Mouse (Mus musculus): ENCODE results near the gene Gstt1. TPM values are rescaled to one million over a fixed set of nuclear protein-coding genes. Genes with fewer than 3 reads are reported as not detected.

The Gstt1 gene
- polyA plus RNA-seq, 1 experiment from 2014 or later = 9.8 TPM

GRCm38 (mm10) chr10:75763682-75764518 is 34.5 kb downstream of the Gstt1 start, which contains the start of gene Cabin1:
Gene Cabin1, minus strand, starts transcription at chr10:75764341.
- under 1% methylated on average over 59 of the region's 61 CpGs for WGBS
- Histone ChIP-seq H3K4me1 (ENCODE audit: control insufficient read depth, insufficient read depth, low read length) (peaks cover 10% of the 10 kb centered on the region), H3K4me3 (replicated peaks; ENCODE audit: low read depth, low read length) (peak within 1 kb of the TSS; percentile 86), H3K27ac (replicated peaks; ENCODE audit: low read depth, low read length) (peak within 1 kb of the TSS; percentile 72), H3K27me3 (ENCODE audit: control insufficient read depth, insufficient read depth, low read length) (no peaks in the 10 kb centered on the region), H3K4me2 (ENCODE audit: low read length) (peak within 1 kb of the TSS; percentile 87), H3K36me3 (ENCODE audit: control insufficient read depth, insufficient read depth, low read length) (no peaks in the 10 kb centered on the region), H3K9ac (replicated peaks; ENCODE audit: low read length) (peak within 1 kb of the TSS; percentile 81), H3K9me3 (ENCODE audit: control insufficient read depth, low read length) (no peaks in the 10 kb centered on the region)
- DNase-seq (peak; percentile 99), ATAC-seq (ENCODE audit: low FRiP score, low TSS enrichment) (peak; percentile 97)

GRCm38 (mm10) chr10:75762413-75762812 is 36.0 kb downstream of the Gstt1 start:
- Histone ChIP-seq H3K36me3 (ENCODE audit: control insufficient read depth, insufficient read depth, low read length) (0 out of 2 replicates have a peak, but pooled peaks cover 3% of the 10 kb centered on the region), H3K9me3 (ENCODE audit: control insufficient read depth, low read length) (no peaks in the 10 kb centered on the region), H3K9ac (replicated peaks; ENCODE audit: low read length) (peak overlapping the region; percentile 26; the same call in 1 of the 2 replicates), H3K27me3 (ENCODE audit: control insufficient read depth, insufficient read depth, low read length) (no peaks in the 10 kb centered on the region), H3K27ac (replicated peaks; ENCODE audit: low read depth, low read length) (no peak overlapping the region), H3K4me2 (ENCODE audit: low read length) (peak overlapping the region; percentile 87; the same call in 1 of the 2 replicates), H3K4me3 (replicated peaks; ENCODE audit: low read depth, low read length) (no peak overlapping the region), H3K4me1 (ENCODE audit: control insufficient read depth, insufficient read depth, low read length) (peaks cover 10% of the 10 kb centered on the region)
- DNase-seq = no peak
- ATAC-seq (ENCODE audit: low FRiP score, low TSS enrichment) = no peak
- WGBS = over 99% methylated on average over 3 of the region's 3 CpGs

GRCm38 (mm10) chr10:75760311-75760710 is 38.1 kb downstream of the Gstt1 start:
- no peak overlapping the region for H3K4me3 ChIP-seq (replicated peaks; ENCODE audit: low read depth, low read length)
- 98% methylated on average over 3 of the region's 3 CpGs for WGBS
- H3K9me3 ChIP-seq (ENCODE audit: control insufficient read depth, low read length) = no peaks in the 10 kb centered on the region
- H3K36me3 ChIP-seq (ENCODE audit: control insufficient read depth, insufficient read depth, low read length) = peaks cover 4% of the 10 kb centered on the region; the same call in 1 of the 2 replicates
- DNase-seq = no peak
- H3K9ac ChIP-seq (replicated peaks; ENCODE audit: low read length) = no peak overlapping the region
- no peaks in the 10 kb centered on the region for H3K27me3 ChIP-seq (ENCODE audit: control insufficient read depth, insufficient read depth, low read length)
- no peak overlapping the region for H3K4me2 ChIP-seq (ENCODE audit: low read length)
- no peak for ATAC-seq (ENCODE audit: low FRiP score, low TSS enrichment)
- H3K27ac ChIP-seq (replicated peaks; ENCODE audit: low read depth, low read length) = no peak overlapping the region
- peaks cover 10% of the 10 kb centered on the region for H3K4me1 ChIP-seq (ENCODE audit: control insufficient read depth, insufficient read depth, low read length)

- 97% methylated on average over 11 of the region's 11 CpGs for WGBS
- Histone ChIP-seq H3K27me3 (ENCODE audit: control insufficient read depth, insufficient read depth, low read length) (no peaks in the 10 kb centered on the region), H3K36me3 (ENCODE audit: control insufficient read depth, insufficient read depth, low read length) (peaks cover 40% of the 10 kb centered on the region), H3K4me1 (ENCODE audit: control insufficient read depth, insufficient read depth, low read length) (no peaks in the 10 kb centered on the region), H3K9ac (replicated peaks; ENCODE audit: low read length) (no peak overlapping the region), H3K4me3 (replicated peaks; ENCODE audit: low read depth, low read length) (no peak overlapping the region), H3K9me3 (ENCODE audit: control insufficient read depth, low read length) (no peaks in the 10 kb centered on the region), H3K4me2 (ENCODE audit: low read length) (no peak overlapping the region), H3K27ac (replicated peaks; ENCODE audit: low read depth, low read length) (no peak overlapping the region)
- DNase-seq (no peak), ATAC-seq (ENCODE audit: low FRiP score, low TSS enrichment) (no peak)
Observed at GRCm38 (mm10) chr10:75756719-75757118, 41.7 kb downstream of the Gstt1 start.

GRCm38 (mm10) chr10:75744017-75744416 is 54.4 kb downstream of the Gstt1 start:
- Histone ChIP-seq H3K9ac (replicated peaks; ENCODE audit: low read length) (no peak overlapping the region), H3K27ac (replicated peaks; ENCODE audit: low read depth, low read length) (no peak overlapping the region), H3K27me3 (ENCODE audit: control insufficient read depth, insufficient read depth, low read length) (no peaks in the 10 kb centered on the region), H3K4me2 (ENCODE audit: low read length) (no peak overlapping the region), H3K36me3 (ENCODE audit: control insufficient read depth, insufficient read depth, low read length) (peaks cover 87% of the 10 kb centered on the region), H3K4me3 (replicated peaks; ENCODE audit: low read depth, low read length) (no peak overlapping the region), H3K9me3 (ENCODE audit: control insufficient read depth, low read length) (no peaks in the 10 kb centered on the region), H3K4me1 (ENCODE audit: control insufficient read depth, insufficient read depth, low read length) (no peaks in the 10 kb centered on the region)
- WGBS = 44% methylated on average over 3 of the region's 3 CpGs
- DNase-seq (peak; percentile 93), ATAC-seq (ENCODE audit: low FRiP score, low TSS enrichment) (peak; percentile 81)

GRCm38 (mm10) chr10:75743369-75743768 is 55.0 kb downstream of the Gstt1 start:
- Histone ChIP-seq H3K4me1 (ENCODE audit: control insufficient read depth, insufficient read depth, low read length) (no peaks in the 10 kb centered on the region), H3K27me3 (ENCODE audit: control insufficient read depth, insufficient read depth, low read length) (no peaks in the 10 kb centered on the region), H3K4me3 (replicated peaks; ENCODE audit: low read depth, low read length) (no peak overlapping the region), H3K27ac (replicated peaks; ENCODE audit: low read depth, low read length) (no peak overlapping the region), H3K4me2 (ENCODE audit: low read length) (no peak overlapping the region), H3K9ac (replicated peaks; ENCODE audit: low read length) (no peak overlapping the region), H3K36me3 (ENCODE audit: control insufficient read depth, insufficient read depth, low read length) (peaks cover 90% of the 10 kb centered on the region), H3K9me3 (ENCODE audit: control insufficient read depth, low read length) (no peaks in the 10 kb centered on the region)
- 94% methylated on average over 12 of the region's 12 CpGs for WGBS
- ATAC-seq (ENCODE audit: low FRiP score, low TSS enrichment) (no peak), DNase-seq (no peak)

- Histone ChIP-seq H3K4me1 (ENCODE audit: control insufficient read depth, insufficient read depth, low read length) (no peaks in the 10 kb centered on the region), H3K4me3 (replicated peaks; ENCODE audit: low read depth, low read length) (no peak overlapping the region), H3K9ac (replicated peaks; ENCODE audit: low read length) (no peak overlapping the region), H3K27me3 (ENCODE audit: control insufficient read depth, insufficient read depth, low read length) (no peaks in the 10 kb centered on the region), H3K36me3 (ENCODE audit: control insufficient read depth, insufficient read depth, low read length) (peaks cover 90% of the 10 kb centered on the region), H3K27ac (replicated peaks; ENCODE audit: low read depth, low read length) (no peak overlapping the region), H3K4me2 (ENCODE audit: low read length) (no peak overlapping the region), H3K9me3 (ENCODE audit: control insufficient read depth, low read length) (no peaks in the 10 kb centered on the region)
- 96% methylated on average over 3 of the region's 3 CpGs for WGBS
- ATAC-seq (ENCODE audit: low FRiP score, low TSS enrichment) (no peak), DNase-seq (no peak)
Observed at GRCm38 (mm10) chr10:75740866-75741265, 57.5 kb downstream of the Gstt1 start.

Measured in midbrain, embryonic 14.5 days (tissue).